Mouse (Mus musculus) heart, embryonic 14.5 days (tissue): ENCODE data around the gene Mdga1. TPM values are rescaled to one million over a fixed set of nuclear protein-coding genes. Genes with fewer than 3 reads are reported as not detected.

ENCODE experiments used
- ATAC-seq: fragments of 200-750 bp; cut with Nextera tagmentation; 2 replicates; pipeline ENCODE4 v1.8.0; 2017; ENCODE audit warnings: low read depth, moderate TSS enrichment; ENCODE audit not compliant: insufficient number of reproducible peaks, insufficient read depth, low FRiP score
- H3K27ac ChIP-seq, 2 experiments: fragments of 200-500 bp in 1 of 2; fragments of 300-500 bp in 1 of 2; sonication (generic) in 1 of 2; replicated peaks in 1 of 2; 2 replicates each; pipeline ENCODE4 v1.5.1; 2012 to 2014; ENCODE audit warnings: low read depth in 2 of 2, low read length in 2 of 2, control low read depth in 1 of 2, mild to moderate bottlenecking in 1 of 2, mixed read lengths in 1 of 2; ENCODE audit not compliant: control insufficient read depth in 1 of 2, insufficient read depth in 1 of 2
- H3K27me3 ChIP-seq: fragments of 300-500 bp; sonication (generic); 2 replicates; pipeline ENCODE4 v1.6.1; 2014; ENCODE audit warnings: mild to moderate bottlenecking, low read length, control low read depth; ENCODE audit not compliant: control insufficient read depth, insufficient read depth
- H3K36me3 ChIP-seq: fragments of 300-500 bp; sonication (generic); 2 replicates; pipeline ENCODE4 v1.6.1; 2014; ENCODE audit warnings: mild to moderate bottlenecking, control low read depth, low read length, mixed read lengths; ENCODE audit not compliant: control insufficient read depth, insufficient read depth
- H3K4me1 ChIP-seq, 2 experiments: fragments of 200-500 bp in 1 of 2; fragments of 300-500 bp in 1 of 2; sonication (generic) in 1 of 2; 2 replicates each; pipeline ENCODE4 v1.6.1; 2012 to 2014; ENCODE audit warnings: low read length in 2 of 2, control low read depth in 1 of 2, mixed read lengths in 1 of 2; ENCODE audit not compliant: control insufficient read depth in 2 of 2, insufficient read depth in 2 of 2
- H3K4me2 ChIP-seq: fragments of 300-500 bp; sonication (generic); 2 replicates; pipeline ENCODE4 v1.6.1; 2014; ENCODE audit warnings: mild to moderate bottlenecking, low read length
- H3K4me3 ChIP-seq, 2 experiments: fragments of 200-500 bp in 1 of 2; fragments of 300-500 bp in 1 of 2; sonication (generic) in 1 of 2; 2 replicates each; pipeline ENCODE4 v1.5.1; 2012 to 2014; ENCODE audit warnings: low read length in 2 of 2, mild to moderate bottlenecking in 2 of 2, control low read depth in 1 of 2, low read depth in 1 of 2, moderate library complexity in 1 of 2; ENCODE audit not compliant: control insufficient read depth in 1 of 2, insufficient read depth in 1 of 2
- H3K9ac ChIP-seq: fragments of 300-500 bp; sonication (generic); 2 replicates; pipeline ENCODE4 v1.6.1; 2014; ENCODE audit warnings: mild to moderate bottlenecking, low read length
- H3K9me3 ChIP-seq: fragments of 300-500 bp; sonication (generic); 2 replicates; pipeline ENCODE4 v1.6.1; 2016; ENCODE audit warnings: low read length, control low read depth; ENCODE audit not compliant: control insufficient read depth
- WGBS: fragments of 180-500 bp; shearing (Covaris S2); extraction: QIAGEN DNeasy Blood & Tissue Kit; methylation state at CpG from one replicate; pipeline ENCODE4 v1.1.7; 2014; 5-methylcytosine and 5-hydroxymethylcytosine counted together
- polyA plus RNA-seq: library from polyadenylated mRNA; unstranded; fragments of >200 nt; fragmentation: Nextera tagmentation; extraction: Ambion mirVana; gene quantifications from 2 replicates; pipeline ENCODE4 v1.2.1, GENCODE M21; 2014

Gene Mdga1
- polyA plus RNA-seq, 1 experiment from 2014 or later: 6.3 TPM

DNA sequence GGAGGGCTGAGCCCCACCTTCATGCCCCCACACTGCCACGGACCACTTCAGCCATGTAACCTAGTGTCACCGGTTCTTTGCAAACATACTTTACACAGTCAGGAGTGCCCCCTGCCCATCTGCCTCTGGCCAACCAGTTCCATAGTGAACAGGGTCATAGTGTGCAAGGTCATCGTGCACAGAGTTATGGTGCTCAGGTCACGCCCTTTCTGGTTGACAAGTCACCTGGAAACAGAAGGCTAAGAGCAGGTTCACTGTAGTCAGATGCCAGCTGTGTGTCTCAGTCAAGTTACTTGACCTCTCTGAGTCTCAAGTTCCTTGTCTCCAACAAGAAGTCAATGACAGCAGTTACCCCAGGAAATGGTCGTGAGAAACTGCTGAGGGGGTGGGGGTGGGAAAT is 65.2 kb downstream of the Mdga1 start:
- no peak overlapping the region for H3K9ac ChIP-seq
- H3K36me3 ChIP-seq: no peaks in the 10 kb centered on the region
- ATAC-seq: no peak
- no peaks in the 10 kb centered on the region for H3K27me3 ChIP-seq
- no peaks in the 10 kb centered on the region for H3K9me3 ChIP-seq
- no peak overlapping the region for H3K4me2 ChIP-seq
- H3K4me1 ChIP-seq: peaks cover 6 to 10% of the 10 kb centered on the region in 2 experiments; a peak in 3 of 4 replicates
- H3K4me3 ChIP-seq: no peak overlapping the region
- no peak overlapping the region for H3K27ac ChIP-seq
- WGBS: 64% methylated on average over 5 of the region's 5 CpGs

DNA sequence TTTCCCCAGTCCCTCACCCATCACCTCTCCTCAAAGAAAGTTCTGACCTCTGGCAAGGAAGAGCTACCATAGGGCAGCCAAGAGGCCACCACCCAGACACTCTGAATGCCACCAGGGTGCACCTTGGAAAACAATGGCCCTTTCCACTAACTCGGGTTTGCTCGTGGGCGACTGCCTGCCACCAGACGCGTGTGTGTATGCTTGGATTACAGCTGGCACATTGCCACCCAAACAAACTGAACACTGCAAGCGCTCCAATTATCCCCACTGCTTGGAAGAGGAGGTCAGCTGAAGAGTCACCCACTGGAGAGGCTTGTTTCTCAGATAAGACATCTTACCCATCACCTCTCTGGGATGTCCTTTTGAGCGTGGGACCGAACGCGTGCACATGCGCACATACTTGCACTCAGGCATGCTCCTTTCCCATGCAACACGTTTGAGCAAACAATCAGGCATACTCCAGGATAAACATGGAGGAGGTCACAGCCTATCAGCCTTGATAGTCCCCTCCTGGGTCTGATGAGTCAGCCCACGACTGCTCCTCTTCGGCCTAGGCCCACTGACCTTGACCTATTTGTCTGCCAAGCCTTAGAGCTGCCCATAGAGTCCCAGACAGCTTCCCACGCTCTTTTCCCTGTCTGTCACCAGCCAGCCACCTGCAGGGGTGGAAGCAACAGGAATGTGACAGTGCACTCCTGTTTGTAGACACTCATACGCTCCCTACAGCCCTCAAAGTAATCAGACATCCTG is 67.3 kb downstream of the Mdga1 start:
- WGBS: 51% methylated on average over 16 of the region's 16 CpGs

DNA sequence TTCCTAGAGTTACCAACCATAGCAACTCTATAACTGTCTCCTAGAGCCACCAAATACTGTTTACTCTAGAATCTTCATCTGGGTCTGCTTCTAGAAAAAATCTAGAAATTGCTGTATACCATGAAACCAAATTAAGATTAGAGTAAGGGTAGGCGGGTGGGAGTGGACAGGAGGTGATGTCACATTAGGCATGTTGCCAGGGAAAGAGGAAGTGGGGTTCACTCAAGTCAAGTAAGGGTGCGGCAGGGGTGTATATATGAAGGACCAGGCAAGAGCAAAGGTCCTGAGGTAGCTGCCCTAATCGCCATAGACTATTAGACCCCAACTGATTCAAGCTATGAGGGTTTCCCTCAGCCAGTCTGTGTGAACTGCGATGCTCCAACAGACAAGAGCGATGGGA is 69.6 kb downstream of the Mdga1 start:
- WGBS: 82% methylated on average over 5 of the region's 5 CpGs

More for the DNA sequence above, 67.3 kb downstream of the Mdga1 start:
- Histone ChIP-seq H3K27ac (no peak overlapping the region), H3K27me3 (no peaks in the 10 kb centered on the region), H3K4me3 (no peak overlapping the region), H3K4me1 (peaks cover 6 to 10% of the 10 kb centered on the region in 2 experiments; a peak in 3 of 4 replicates), H3K9me3 (no peaks in the 10 kb centered on the region), H3K9ac (no peak overlapping the region), H3K4me2 (no peak overlapping the region), H3K36me3 (no peaks in the 10 kb centered on the region)
- no peak for ATAC-seq

GRCm38 (mm10) chr17:29896181-29897054 is 73.5 kb downstream of the Mdga1 start:
- WGBS: 20% methylated on average over 7 of the region's 7 CpGs
- Histone ChIP-seq H3K4me1 (no peaks in the 10 kb centered on the region; a peak in 1 of 4 replicates), H3K9me3 (no peaks in the 10 kb centered on the region), H3K27me3 (peaks cover 4% of the 10 kb centered on the region; the same call in 1 of the 2 replicates), H3K36me3 (no peaks in the 10 kb centered on the region), H3K4me2 (no peak overlapping the region), H3K9ac (no peak overlapping the region), H3K27ac (no peak overlapping the region), H3K4me3 (no peak overlapping the region)
- peak; percentile 40; the same call in 1 of the 2 replicates for ATAC-seq

More for the DNA sequence above, 69.6 kb downstream of the Mdga1 start:
- Histone ChIP-seq H3K9me3 (no peaks in the 10 kb centered on the region), H3K9ac (no peak overlapping the region), H3K27ac (no peak overlapping the region), H3K4me2 (no peak overlapping the region), H3K4me3 (no peak overlapping the region), H3K36me3 (no peaks in the 10 kb centered on the region), H3K27me3 (no peaks in the 10 kb centered on the region), H3K4me1 (peaks cover 6 to 10% of the 10 kb centered on the region in 2 experiments; a peak in 3 of 4 replicates)
- ATAC-seq: no peak

- Histone ChIP-seq H3K9me3 (no peaks in the 10 kb centered on the region), H3K4me1 (no peaks in the 10 kb centered on the region; a peak in 1 of 4 replicates), H3K27ac (no peak overlapping the region), H3K4me2 (no peak overlapping the region), H3K9ac (no peak overlapping the region), H3K36me3 (no peaks in the 10 kb centered on the region), H3K4me3 (no peak overlapping the region), H3K27me3 (peaks cover 8% of the 10 kb centered on the region)
- 77% methylated on average over 5 of the region's 5 CpGs for WGBS
- no peak for ATAC-seq
Observed at GRCm38 (mm10) chr17:29895566-29895965, 74.3 kb downstream of the Mdga1 start.

- H3K9me3 ChIP-seq: no peaks in the 10 kb centered on the region
- no peak overlapping the region for H3K9ac ChIP-seq
- H3K4me3 ChIP-seq: no peak overlapping the region
- WGBS: 83% methylated on average over 5 of the region's 5 CpGs
- H3K27ac ChIP-seq: no peak overlapping the region
- ATAC-seq: no peak
- no peaks in the 10 kb centered on the region for H3K36me3 ChIP-seq
- H3K27me3 ChIP-seq: peaks cover 14% of the 10 kb centered on the region
- no peak overlapping the region for H3K4me2 ChIP-seq
- H3K4me1 ChIP-seq: no peaks in the 10 kb centered on the region; a peak in 1 of 4 replicates
Observed at GRCm38 (mm10) chr17:29894965-29895364, 74.9 kb downstream of the Mdga1 start.

GRCm38 (mm10) chr17:29890451-29891110 is 79.3 kb downstream of the Mdga1 start:
- Histone ChIP-seq H3K27me3 (peaks cover 32% of the 10 kb centered on the region), H3K4me3 (no peak overlapping the region), H3K4me1 (peaks cover 13 to 17% of the 10 kb centered on the region in 2 experiments), H3K36me3 (no peaks in the 10 kb centered on the region), H3K9ac (no peak overlapping the region), H3K9me3 (no peaks in the 10 kb centered on the region), H3K4me2 (no peak overlapping the region), H3K27ac (no peak overlapping the region)
- 67% methylated on average over 7 of the region's 7 CpGs for WGBS
- ATAC-seq: no peak
